Mouse (Mus musculus) liver, embryonic 14.5 days (tissue): ENCODE results near the gene Tmem63c.

Experiments used
- CTCF ChIP-seq: IDR thresholded peaks from 2 replicates; pipeline ENCODE4 v1.5.1; 2016; ENCODE audit warnings: antibody characterized with exemption, low read depth, control low read depth
- EP300 ChIP-seq: IDR thresholded peaks from 2 replicates; pipeline ENCODE4 v1.6.1; 2016; ENCODE audit warnings: antibody characterized with exemption, low read depth

DNA sequence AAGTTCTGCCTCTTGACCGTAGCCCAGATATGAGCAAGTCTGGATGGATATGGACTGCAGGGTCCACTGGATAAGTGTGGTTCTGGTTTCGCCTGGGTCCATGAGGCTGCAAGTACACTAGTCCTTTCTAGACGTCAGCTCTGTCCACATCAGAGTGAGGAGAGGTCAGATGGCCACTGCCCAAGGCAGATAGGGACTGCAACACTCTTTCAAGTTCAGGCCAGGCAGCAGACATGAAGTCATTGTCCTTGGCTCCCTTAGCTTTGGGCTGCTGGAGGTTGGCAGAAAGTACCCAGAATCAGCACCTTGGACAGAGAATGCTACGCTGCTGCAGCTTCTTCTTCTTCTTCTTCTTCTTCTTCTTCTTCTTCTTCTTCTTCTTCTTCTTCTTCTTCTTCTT is 19.0 kb downstream of the Tmem63c start:
- no peak for TF ChIP-seq EP300
- TF ChIP-seq CTCF = no peak
